Mouse (Mus musculus) liver, postnatal 0 days (tissue): ENCODE data around the gene Papln.

Source experiments
- CTCF ChIP-seq: sonication (generic); IDR thresholded peaks from 2 replicates; pipeline ENCODE4 v1.5.1; 2016; ENCODE audit warnings: antibody characterized with exemption, low read depth
- EP300 ChIP-seq: IDR thresholded peaks from 2 replicates; pipeline ENCODE4 v1.6.1; 2016; ENCODE audit warnings: antibody characterized with exemption, low read depth, mild to moderate bottlenecking

DNA sequence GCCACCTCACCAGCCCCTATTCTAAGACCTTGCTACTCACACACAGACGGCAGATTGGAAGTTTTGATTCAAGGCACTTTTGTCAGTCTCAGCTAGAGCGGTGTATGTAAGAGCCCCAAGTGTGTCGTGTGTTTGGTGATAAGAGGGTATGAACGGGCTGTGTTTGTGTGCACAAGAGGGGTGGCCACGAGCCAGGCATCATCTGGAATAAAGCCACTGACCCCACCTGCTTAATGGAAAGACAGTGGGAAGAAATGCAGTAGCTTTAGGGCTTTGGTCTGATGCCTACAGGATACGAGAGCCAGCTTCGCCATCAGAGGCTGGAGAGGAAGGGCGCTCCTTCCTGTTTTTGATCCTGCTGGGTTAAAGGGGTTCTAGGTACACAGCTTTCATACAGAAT, 27.2 kb upstream of the Papln start:
- TF ChIP-seq CTCF (no peak), EP300 (no peak)
